Mouse (Mus musculus) thymus, adult 2 months (tissue): ENCODE data around the gene Dip2a. TPM values are rescaled to one million over a fixed set of nuclear protein-coding genes. Genes with fewer than 3 reads are reported as not detected.

ENCODE experiments used
- DNase-seq: peaks from one replicate; pipeline ENCODE4 v3.0.0; 2021
- H3K27ac ChIP-seq: fragments of 200-500 bp; 2 replicates; pipeline ENCODE4 v1.5.1; 2012; ENCODE audit warnings: low read length, control low read depth; ENCODE audit not compliant: control insufficient read depth, insufficient read depth
- H3K27me3 ChIP-seq: fragments of 200-500 bp; 2 replicates; pipeline ENCODE4 v1.6.1; 2012; ENCODE audit warnings: mild to moderate bottlenecking, low read length, moderate library complexity, mixed read lengths; ENCODE audit not compliant: control insufficient read depth, insufficient read depth
- H3K36me3 ChIP-seq: fragments of 200-500 bp; 2 replicates; pipeline ENCODE4 v1.6.1; 2012; ENCODE audit warnings: mild to moderate bottlenecking, low read length, moderate library complexity; ENCODE audit not compliant: control insufficient read depth, insufficient read depth
- H3K4me1 ChIP-seq: fragments of 200-500 bp; replicated peaks from 2 replicates; pipeline ENCODE4 v1.6.1; 2012; ENCODE audit warnings: low read length; ENCODE audit not compliant: control insufficient read depth, insufficient read depth
- H3K4me3 ChIP-seq: fragments of 200-500 bp; 2 replicates; pipeline ENCODE4 v1.5.1; 2012; ENCODE audit warnings: mild to moderate bottlenecking, low read length, control low read depth, moderate library complexity; ENCODE audit not compliant: control insufficient read depth, insufficient read depth
- CTCF ChIP-seq: fragments of 200-500 bp; IDR thresholded peaks from 2 replicates; pipeline ENCODE4 v1.5.1; 2012; ENCODE audit warnings: mild to moderate bottlenecking, control low read depth, low read length, moderate library complexity, borderline replicate concordance; ENCODE audit not compliant: control insufficient read depth, poor library complexity, insufficient read depth; ENCODE audit errors: extremely low read depth
- POLR2A ChIP-seq: fragments of 200-500 bp; IDR thresholded peaks from 2 replicates; pipeline ENCODE4 v1.6.1; 2012; ENCODE audit warnings: mild to moderate bottlenecking, low read length, control low read depth, moderate library complexity; ENCODE audit not compliant: control insufficient read depth, poor library complexity, insufficient read depth; ENCODE audit errors: extremely low read depth
- WGBS: fragments of 180-500 bp; shearing (Covaris S2); methylation state at CpG from one replicate; pipeline ENCODE4 v1.1.7; 2018; 5-methylcytosine and 5-hydroxymethylcytosine counted together
- polyA plus RNA-seq: library from polyadenylated mRNA; depleted of rRNA; stranded (reverse); fragments of >200 nt; gene quantifications from 2 replicates; pipeline ENCODE4 v1.2.3, GENCODE M21; 2012

The Dip2a gene
- polyA plus RNA-seq, 1 experiment = 8.1 TPM

DNA sequence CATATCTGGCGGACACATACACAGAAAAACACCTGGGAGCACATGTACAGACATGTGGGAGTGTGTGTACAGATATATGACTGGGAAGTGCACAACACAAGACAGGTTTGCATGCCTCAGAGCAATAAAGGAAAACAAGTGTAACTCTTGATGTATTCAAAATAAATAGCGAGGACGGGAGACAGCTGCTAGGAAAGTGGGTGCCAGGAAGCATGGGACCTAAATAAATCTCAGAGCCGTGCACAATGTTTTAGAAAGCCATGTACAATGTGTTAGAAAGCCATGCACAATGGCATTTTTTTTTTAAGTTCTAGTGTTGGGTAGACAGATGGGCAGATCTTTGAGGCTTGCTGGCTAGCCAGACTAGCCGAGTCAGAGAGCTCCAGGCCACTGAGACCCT, 56.0 kb downstream of the Dip2a start:
- DNase-seq = no peak
- WGBS = 92% methylated on average over 5 of the region's 5 CpGs
- no peak for TF ChIP-seq POLR2A
- no peak for TF ChIP-seq CTCF
- Histone ChIP-seq H3K27me3 (no peaks in the 10 kb centered on the region), H3K4me3 (no peak overlapping the region), H3K27ac (no peak overlapping the region), H3K36me3 (no peaks in the 10 kb centered on the region), H3K4me1 (no peaks in the 10 kb centered on the region)

DNA sequence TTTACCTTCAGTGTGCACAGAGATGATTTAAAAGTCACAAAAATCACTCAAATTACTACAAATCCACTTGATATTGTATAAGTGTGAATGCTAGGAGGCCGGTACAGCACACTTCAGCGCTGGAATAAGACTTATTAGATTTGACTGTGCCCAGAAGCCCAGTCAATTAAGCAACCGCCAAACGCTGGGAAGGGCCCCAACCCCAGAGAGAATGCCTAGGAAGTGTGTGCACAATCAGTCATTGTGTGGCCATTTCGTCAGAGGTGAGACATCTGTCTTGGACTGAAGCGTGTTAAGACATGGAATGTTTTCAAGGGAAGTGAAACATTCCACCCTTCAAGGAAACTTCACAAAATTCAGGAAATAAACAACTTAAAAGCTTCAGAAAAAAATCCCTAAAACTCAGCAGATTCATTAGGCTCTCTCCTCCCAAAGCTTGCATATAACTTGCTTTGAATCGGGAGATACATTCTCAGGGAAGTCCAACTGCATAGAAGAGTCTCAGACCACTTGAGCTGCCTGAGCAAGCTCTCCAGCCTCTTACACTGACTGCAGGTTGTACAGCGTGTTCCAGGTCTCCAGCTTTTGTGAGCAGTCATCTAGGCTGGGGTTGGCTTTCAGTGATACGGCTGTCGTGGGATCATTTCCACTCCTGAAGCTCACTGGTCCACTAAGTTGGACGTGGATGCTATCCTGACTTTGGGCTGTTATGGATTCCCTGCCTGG, 56.7 kb downstream of the Dip2a start:
- 92% methylated on average over 11 of the region's 11 CpGs for WGBS
- Histone ChIP-seq H3K27me3 (no peaks in the 10 kb centered on the region), H3K27ac (no peak overlapping the region), H3K36me3 (no peaks in the 10 kb centered on the region), H3K4me3 (no peak overlapping the region), H3K4me1 (no peaks in the 10 kb centered on the region)
- no peak for DNase-seq
- TF ChIP-seq POLR2A (no peak), CTCF (no peak)

DNA sequence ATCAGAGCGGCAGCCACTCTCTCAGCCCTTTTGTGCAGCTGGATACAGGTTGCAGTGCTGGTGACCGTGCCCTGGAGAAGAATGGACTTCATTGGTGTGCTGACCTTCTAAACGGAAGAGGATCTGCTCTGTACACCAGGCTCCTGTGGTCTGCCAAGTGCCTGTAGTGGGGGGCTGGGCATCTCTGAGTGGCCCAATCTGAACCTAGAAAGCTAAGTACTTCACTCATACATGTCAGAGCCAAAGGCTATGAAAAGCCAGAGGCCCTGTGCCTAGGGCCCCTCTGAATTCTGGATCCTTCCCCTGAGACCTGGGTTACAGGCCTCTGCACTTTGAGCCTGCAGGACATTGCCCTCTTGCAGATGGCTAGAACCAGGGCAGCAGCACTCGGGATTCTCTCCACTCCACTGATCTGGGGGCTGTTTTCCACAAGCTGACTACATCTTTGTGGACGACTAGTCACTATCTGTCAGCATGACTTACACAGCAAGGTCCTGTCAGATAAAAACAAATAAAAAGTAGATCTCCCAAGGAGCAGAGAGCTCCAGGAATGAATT, 66.5 kb downstream of the Dip2a start:
- Histone ChIP-seq H3K4me3 (no peak overlapping the region), H3K27ac (no peak overlapping the region), H3K27me3 (no peaks in the 10 kb centered on the region), H3K36me3 (no peaks in the 10 kb centered on the region), H3K4me1 (no peaks in the 10 kb centered on the region)
- TF ChIP-seq POLR2A (no peak), CTCF (no peak)
- WGBS = 90% methylated on average over 5 of the region's 5 CpGs
- no peak for DNase-seq

DNA sequence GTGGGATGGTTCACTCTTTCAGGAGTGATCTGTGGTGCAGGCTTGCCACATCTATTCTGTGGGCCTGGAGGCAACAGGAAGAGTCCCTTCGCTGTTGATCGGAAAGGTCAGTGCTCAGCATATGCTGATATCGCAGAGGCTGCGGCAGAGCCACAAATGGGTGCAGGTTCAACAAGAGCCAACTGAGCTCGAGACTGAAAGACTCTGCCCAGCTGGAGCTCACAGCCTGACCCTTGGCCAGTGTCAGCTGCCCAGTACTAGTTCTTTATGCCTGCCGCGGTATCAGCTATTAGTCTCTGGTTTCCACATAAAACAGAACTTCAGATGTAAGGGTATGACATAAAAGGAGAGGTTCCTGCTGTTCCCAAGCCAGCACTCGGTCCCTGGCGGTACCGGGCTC, 69.8 kb downstream of the Dip2a start:
- DNase-seq = no peak
- 97% methylated on average over 10 of the region's 10 CpGs for WGBS
- TF ChIP-seq POLR2A (no peak), CTCF (no peak)
- H3K27ac ChIP-seq = no peak overlapping the region
- no peaks in the 10 kb centered on the region for H3K27me3 ChIP-seq
- H3K4me1 ChIP-seq = no peaks in the 10 kb centered on the region
- no peak overlapping the region for H3K4me3 ChIP-seq
- no peaks in the 10 kb centered on the region for H3K36me3 ChIP-seq

DNA sequence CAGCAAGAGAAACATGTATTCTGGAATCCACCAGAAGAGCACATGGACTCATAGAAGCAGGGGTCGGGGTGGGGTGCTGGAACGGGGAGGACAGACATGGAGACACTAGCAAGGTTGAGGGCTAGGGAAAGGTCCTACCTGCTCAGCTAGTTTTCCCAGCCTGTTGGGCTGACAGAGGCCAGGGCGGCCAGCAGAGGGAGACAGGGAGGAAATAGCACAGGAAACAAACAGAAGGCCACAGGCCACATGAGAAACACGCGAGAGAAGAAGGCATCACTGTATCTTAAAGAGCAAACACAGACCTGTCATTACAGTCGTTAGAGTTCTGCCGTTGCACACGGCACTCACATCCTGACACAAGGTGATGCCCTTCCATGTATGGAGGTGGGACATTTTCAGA, 73.9 kb downstream of the Dip2a start:
- TF ChIP-seq CTCF (peak; percentile 78; the same call in 1 of the 2 replicates), POLR2A (no peak)
- no peaks in the 10 kb centered on the region for H3K27me3 ChIP-seq
- peak; percentile 67 for DNase-seq
- no peak overlapping the region for H3K27ac ChIP-seq
- H3K36me3 ChIP-seq = no peaks in the 10 kb centered on the region
- no peaks in the 10 kb centered on the region for H3K4me1 ChIP-seq
- H3K4me3 ChIP-seq = no peak overlapping the region
- 19% methylated on average over 8 of the region's 8 CpGs for WGBS

DNA sequence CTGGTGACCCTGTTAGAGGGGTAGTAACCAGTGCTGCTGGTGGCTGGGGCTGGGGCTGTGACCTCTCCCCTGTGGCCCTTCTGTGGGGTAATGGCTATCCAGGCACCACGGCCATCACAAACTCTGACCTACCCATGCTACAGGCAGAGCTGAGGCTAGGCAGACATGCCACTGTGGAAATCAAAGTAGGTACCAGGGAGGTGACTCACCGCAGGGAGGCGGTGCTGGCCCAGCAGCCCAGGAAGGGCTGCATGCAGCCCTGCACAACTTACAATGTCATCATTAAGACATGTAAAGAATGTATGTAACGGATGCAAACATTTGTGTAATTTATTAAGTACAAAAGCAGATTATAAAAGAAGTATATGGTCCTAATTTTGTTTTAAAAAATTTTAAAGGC, 82.7 kb downstream of the Dip2a start:
- Histone ChIP-seq H3K27me3 (no peaks in the 10 kb centered on the region), H3K4me3 (no peak overlapping the region), H3K4me1 (peaks cover 7% of the 10 kb centered on the region), H3K27ac (no peak overlapping the region), H3K36me3 (no peaks in the 10 kb centered on the region)
- no peak for DNase-seq
- WGBS = 97% methylated on average over 4 of the region's 4 CpGs
- TF ChIP-seq CTCF = no peak
- no peak for TF ChIP-seq POLR2A

DNA sequence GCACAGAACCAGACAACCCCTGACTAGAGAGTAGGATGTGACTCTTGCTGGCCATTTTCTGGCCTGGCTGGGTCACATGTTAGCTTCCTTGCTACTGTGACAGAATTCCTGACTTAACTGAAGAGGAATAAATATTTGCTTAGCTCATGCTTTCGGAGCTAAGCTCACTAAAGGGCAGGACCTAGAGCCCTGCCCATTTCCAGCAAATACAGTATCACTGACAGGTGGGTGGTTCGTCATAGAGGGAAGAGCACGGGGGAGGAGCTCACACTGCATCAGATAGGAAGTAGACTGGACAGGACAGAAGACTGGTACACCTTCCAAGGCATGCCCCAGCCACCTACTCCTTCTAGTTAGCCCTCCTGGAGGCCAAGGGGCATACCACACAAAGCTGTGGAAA, 83.6 kb downstream of the Dip2a start:
- Histone ChIP-seq H3K36me3 (no peaks in the 10 kb centered on the region), H3K4me3 (no peak overlapping the region), H3K4me1 (peaks cover 14% of the 10 kb centered on the region), H3K27ac (no peak overlapping the region), H3K27me3 (no peaks in the 10 kb centered on the region)
- DNase-seq = no peak
- 90% methylated on average over 3 of the region's 3 CpGs for WGBS
- TF ChIP-seq CTCF (no peak), POLR2A (no peak)
